Mouse (Mus musculus): Measurements from ENCODE around the gene Cd55.
"Not testable (repeated sequence)": the region's sequence is repeated elsewhere in the genome, so short reads cannot be mapped to it uniquely, and the experiment has no call there.

Cd55 gene

DNA sequence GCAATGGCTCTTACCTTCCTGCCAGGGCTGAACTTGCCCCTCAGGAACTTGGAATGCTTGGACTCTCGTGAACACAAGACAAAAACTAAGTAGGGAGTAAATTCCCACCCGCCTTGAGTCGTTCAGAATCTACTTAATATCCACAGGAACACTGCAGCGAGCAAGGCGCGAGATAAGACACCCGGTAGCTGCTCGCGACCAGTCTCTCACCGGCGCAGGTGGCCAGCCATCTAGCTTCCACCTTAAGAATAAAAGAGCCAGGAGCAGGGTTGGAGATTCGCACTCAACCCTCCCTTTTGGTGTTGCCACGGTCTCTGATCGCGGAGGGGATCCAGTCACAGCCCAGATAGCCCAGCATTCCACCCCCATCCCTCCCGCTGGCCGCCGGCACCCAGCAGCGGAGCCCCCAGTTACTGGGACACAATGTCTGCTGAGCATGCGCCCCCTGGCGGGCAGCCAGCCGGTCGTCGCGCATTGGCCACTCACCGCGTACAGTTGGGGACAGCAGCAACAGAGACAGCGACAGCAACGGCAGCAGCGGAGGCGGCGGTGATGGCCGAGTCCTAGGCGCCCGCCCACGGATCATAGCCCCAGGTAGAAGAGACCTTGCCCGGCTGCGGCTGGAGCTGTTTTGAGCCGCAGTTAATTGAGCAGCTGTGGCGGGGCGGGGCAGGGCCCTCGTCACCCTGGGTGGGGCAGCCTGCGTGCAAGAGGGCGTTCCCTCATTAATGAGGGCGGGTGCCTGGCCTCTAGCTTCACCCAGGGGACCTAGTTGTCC lies at the start of gene Cd55:
Gene Cd55 (minus strand): TSS at position 661 of the 778 bp plus-strand sequence.
- DNase-seq = peak; percentile 84

GRCm38 (mm10) chr1:130511823-130512370 lies 49.4 kb upstream of the Cd55 start:
- DNase-seq = no peak

- DNase-seq = no peak
Observed at GRCm38 (mm10) chr1:130508957-130509350, 46.4 kb upstream of the Cd55 start.

GRCm38 (mm10) chr1:130508030-130508956 lies 45.7 kb upstream of the Cd55 start:
- no peak for DNase-seq

- no peak for DNase-seq
Observed at GRCm38 (mm10) chr1:130507408-130507807, 44.9 kb upstream of the Cd55 start.

DNA sequence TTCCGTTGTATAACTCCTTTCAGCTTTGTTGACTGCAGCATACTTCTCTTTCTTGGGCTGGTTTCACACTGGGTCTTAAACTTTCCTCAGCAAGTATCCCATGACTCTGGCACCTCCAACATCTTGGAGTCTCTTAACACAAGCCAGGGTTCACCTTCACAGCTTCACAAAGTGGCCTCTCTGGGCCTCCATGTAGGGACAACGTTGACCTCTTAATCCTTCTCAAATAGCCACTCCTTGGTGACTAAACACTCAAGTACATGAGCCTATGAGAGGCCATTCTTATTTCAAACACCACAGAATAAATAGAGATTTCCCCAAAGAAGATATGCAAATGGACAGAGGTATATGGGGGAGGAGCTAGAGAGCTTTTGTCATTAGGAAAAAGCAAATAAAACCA lies 37.4 kb upstream of the Cd55 start:
- DNase-seq = no peak

DNA sequence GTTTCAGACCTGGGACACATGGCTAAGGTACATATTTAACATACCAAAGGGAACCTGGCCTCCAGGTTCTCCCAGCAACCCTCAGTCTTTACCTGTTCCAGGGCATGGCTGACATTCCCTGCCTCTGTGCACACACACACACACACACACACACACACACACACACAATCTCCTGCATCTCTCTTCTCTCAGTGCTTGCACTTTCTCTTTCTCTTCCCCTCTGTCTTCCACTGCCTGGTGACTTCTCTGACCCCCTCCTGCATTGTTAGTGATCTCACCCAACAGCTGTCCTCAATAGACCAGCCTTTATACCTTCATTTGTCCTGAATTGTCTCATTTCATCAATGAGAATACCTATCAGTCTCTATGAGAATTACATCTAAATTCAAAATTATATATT lies 35.8 kb upstream of the Cd55 start:
- DNase-seq = no peak

GRCm38 (mm10) chr1:130486816-130487545 lies 24.4 kb upstream of the Cd55 start:
- no peak for DNase-seq

- DNase-seq = no peak
Observed at GRCm38 (mm10) chr1:130485828-130486620, 23.5 kb upstream of the Cd55 start.

DNA sequence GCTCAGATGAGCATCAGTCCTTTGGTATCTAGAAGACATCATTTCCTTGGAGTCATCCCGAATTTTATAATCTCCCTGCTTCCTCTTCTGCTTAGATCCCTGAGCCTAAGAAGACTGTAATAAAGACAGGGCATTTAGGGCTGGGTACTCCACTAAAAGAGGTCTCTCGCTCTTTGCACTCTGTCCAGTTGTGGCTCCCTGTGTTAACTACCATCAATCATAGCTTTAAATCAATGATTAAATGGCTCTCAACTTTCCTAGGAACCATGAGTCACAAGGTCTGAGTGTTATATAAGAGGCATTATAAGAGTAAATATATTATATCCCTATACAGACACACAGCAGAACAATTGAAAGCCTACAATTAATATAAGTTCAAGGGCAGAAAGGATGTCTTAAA lies 22.8 kb upstream of the Cd55 start:
- DNase-seq = no peak

DNA sequence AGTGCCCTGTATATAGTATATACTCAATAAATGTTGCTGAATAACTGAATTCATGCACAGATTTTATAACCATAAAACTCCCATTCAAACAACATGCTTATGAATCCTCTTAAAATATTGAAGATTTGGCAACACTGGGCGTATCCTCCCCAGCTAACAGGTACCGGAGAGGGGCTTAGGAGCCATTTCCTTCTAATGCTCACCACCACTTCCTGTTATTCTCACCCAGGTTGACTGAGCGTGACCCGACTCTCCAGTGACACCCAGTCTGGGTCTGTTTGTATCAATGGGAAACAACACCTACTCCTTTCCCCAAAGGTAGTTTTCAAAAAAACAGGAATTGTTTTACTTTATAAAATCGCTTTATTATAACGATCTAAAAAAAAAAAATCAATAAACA lies 12.4 kb upstream of the Cd55 start:
- no peak for DNase-seq

- no peak for DNase-seq
Observed at GRCm38 (mm10) chr1:130474226-130474625, 11.7 kb upstream of the Cd55 start.

GRCm38 (mm10) chr1:130470074-130470473 lies 7.5 kb upstream of the Cd55 start:
- DNase-seq = no peak

GRCm38 (mm10) chr1:130467453-130467852 lies 4.9 kb upstream of the Cd55 start:
- no peak for DNase-seq

DNA sequence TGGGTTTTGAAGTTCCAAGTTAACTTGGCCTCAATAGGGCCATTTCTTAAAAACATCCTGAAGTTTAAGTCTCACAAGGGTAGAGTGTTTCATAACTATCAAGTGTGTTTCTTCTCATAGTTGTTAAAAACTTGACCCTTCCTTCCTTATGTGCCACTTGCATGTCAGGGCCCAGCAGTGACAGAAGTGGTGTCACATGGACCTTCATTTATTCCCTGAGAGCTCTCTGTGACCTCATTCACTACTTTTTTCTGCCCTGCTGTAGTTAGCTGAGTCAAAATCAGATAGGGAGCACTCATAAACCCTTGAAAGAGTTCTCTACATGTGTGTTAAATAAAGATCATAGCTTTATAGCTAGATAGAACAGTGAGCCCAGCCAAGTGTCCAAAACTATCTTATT lies 1.6 kb upstream of the Cd55 start:
- no peak for DNase-seq

GRCm38 (mm10) chr1:130462867-130463266 lies 323 bp upstream of the Cd55 start:
- DNase-seq = no peak

DNA sequence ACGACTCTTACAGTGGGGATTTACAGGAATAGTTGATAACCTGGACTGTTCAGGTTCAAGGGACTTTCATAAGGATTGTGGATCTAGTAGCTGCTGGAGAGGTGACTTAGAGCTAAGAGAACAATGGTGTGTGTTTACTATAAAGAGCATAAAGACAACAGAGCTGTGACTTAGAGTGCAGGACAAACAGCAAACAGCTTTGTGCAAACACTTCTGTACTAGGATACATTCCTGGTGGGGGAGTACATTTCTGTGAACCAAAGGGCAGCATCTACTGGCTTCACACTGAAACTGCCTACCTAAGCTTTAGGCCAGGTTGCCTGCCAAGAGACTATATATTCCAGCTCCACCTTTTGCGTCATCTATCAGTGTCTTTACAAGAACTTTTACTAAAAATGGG lies 7.4 kb downstream of the Cd55 start:
- no peak for DNase-seq

DNA sequence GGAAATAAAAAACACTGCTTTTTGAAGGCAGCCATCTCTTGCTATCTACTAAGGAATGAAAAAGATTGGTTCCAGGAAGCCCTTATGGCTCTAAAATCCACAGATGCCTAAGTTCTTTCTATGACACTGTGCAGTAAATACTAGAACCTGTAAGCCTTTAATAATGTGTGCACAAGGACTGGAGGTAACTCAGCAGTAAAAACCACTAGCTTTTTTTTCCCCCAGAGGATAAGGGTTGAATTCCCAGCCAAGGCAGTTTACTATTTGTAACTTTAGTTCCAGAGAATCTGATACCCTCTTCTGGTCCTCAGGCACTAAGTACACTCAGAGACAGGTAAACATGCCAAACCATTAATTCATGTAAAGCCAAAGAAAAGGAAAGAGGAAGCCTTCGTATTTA lies 19.6 kb downstream of the Cd55 start:
- DNase-seq = not testable (repeated sequence)

DNA sequence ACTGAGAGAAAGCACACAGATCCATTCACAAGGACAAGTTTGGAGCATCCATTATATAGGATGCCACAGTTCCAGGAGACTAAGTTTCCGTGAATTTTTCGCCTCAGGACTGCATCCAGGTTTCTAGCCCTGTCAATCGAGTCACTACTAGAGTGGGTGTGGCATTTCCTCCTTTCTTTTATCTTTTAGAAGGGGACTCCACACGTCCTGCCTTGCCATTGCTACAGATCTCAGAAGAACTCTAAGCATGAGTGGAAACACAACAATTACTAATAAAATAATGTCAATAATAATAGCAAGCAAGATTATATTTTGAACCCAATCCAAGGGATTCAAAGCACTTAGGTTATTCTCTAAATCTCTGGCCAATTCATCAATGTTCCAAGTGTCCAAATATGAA lies 31.6 kb downstream of the Cd55 start:
- DNase-seq = no peak

DNA sequence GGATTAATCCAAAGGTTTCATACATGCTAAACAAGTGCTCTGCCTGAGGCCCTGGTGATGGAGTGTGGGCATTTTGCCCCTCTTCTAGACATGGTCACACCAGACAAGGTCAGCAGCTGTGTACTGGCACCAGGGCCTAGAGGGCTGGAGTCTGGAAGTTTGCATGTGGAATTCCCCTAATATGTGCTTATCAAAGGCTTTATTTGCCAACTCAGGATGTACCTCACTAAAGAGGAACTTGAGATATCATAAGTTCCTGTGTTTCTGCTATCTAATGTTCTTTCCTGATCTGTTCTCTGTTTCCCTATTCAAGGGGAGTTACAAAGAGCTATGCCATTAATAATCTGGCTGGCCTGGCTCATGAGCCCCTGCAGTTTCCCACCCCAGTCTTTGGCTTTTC lies 33.9 kb downstream of the Cd55 start:
- not testable (repeated sequence) for DNase-seq

DNA sequence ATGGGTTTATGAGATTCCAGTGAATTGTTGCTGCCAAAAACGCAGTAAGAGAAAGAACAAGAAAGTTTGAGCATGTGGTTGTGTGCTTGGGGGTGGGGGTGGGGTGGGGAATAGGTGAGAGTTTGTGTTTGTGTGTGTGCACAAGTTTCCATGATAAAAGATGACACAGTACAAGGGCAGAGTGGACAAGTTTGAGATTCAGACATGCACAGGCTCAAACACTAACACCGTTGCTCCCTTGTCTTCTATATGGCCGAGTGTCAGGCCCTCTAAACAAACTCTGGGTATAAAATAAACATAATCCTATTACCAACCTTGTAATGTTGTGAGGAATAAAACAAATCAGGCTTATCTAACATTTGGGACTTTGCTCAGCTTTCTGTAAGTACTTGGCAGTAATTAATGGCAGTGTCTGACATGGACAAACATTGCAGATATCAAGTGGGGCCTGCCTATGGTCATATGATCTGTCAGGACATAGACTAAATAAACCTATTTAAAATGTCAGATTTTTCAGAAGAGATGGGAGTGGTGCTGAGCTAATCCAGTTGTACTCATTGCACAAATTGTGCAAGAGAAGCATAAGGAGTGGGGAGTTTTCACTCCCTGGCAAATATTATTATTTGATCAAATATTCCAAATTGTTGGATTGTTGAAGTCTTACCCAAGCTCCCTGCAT lies 35.2 kb downstream of the Cd55 start:
- DNase-seq = not testable (repeated sequence)
